Mouse (Mus musculus): ENCODE measurements around the gene Polr2a.

The Polr2a gene

GRCm38 (mm10) chr11:69781828-69782227, 23.4 kb upstream of the Polr2a start:
- DNase-seq: no peak

GRCm38 (mm10) chr11:69778985-69779384, 20.5 kb upstream of the Polr2a start:
- DNase-seq: no peak

GRCm38 (mm10) chr11:69778258-69778982, 20.0 kb upstream of the Polr2a start:
- DNase-seq: peak; percentile 64 to 69

GRCm38 (mm10) chr11:69777504-69778257, 19.2 kb upstream of the Polr2a start:
- DNase-seq: peak; percentile 64 to 76

GRCm38 (mm10) chr11:69776488-69776887, 18.1 kb upstream of the Polr2a start:
- no peak for DNase-seq

- DNase-seq: peak in 1 of 2 experiments; percentile 45
These were observed 17.3 kb upstream of the Polr2a start for GRCm38 (mm10) chr11:69775716-69776115.

GRCm38 (mm10) chr11:69774961-69775360, 16.5 kb upstream of the Polr2a start:
- DNase-seq: no peak

GRCm38 (mm10) chr11:69767625-69767909, 9.1 kb upstream of the Polr2a start:
- peak in 1 of 2 experiments; percentile 38 for DNase-seq

GRCm38 (mm10) chr11:69766872-69767624, 8.6 kb upstream of the Polr2a start:
- DNase-seq: peak in 1 of 2 experiments; percentile 28

- peak; percentile 79 to 85 for DNase-seq
These were observed 7.7 kb upstream of the Polr2a start for GRCm38 (mm10) chr11:69766126-69766609.

GRCm38 (mm10) chr11:69765221-69766125, 7.0 kb upstream of the Polr2a start, which contains the start of gene Zbtb4:
Gene Zbtb4, plus strand, starts transcription at chr11:69765912.
- peak; percentile 66 to 78 for DNase-seq

- DNase-seq: peak in 1 of 2 experiments; percentile 47
These were observed 5.1 kb upstream of the Polr2a start for GRCm38 (mm10) chr11:69763551-69763950.

- DNase-seq: no peak
These were observed 3.4 kb upstream of the Polr2a start, which contains the start of gene Slc35g3 for GRCm38 (mm10) chr11:69761868-69762267. Gene Slc35g3, minus strand, starts transcription at chr11:69761968.

- no peak for DNase-seq
These were observed 2.4 kb upstream of the Polr2a start for GRCm38 (mm10) chr11:69760901-69761200.

GRCm38 (mm10) chr11:69760160-69760900, 1.9 kb upstream of the Polr2a start:
- DNase-seq: no peak

- DNase-seq: peak; percentile 86 to 93
These were observed 709 bp upstream of the Polr2a start for GRCm38 (mm10) chr11:69758971-69759721.

- DNase-seq: peak; percentile 97 to 99
These were observed 364 bp downstream of the Polr2a start for GRCm38 (mm10) chr11:69758090-69758456.

GRCm38 (mm10) chr11:69757303-69758089, 941 bp downstream of the Polr2a start:
- no peak for DNase-seq

GRCm38 (mm10) chr11:69754701-69755100, 3.7 kb downstream of the Polr2a start:
- peak in 1 of 2 experiments; percentile 25 for DNase-seq

GRCm38 (mm10) chr11:69754233-69754632, 4.2 kb downstream of the Polr2a start:
- no peak for DNase-seq
